Mouse (Mus musculus) limb, embryonic 14.5 days (tissue): ENCODE measurements around the gene Gm13178. TPM values are rescaled to one million over a fixed set of nuclear protein-coding genes. Genes with fewer than 3 reads are reported as not detected.

Source experiments
- ATAC-seq: fragments of 200-750 bp; cut with Nextera tagmentation; 2 replicates; pipeline ENCODE4 v1.8.0; 2017; ENCODE audit warnings: low read depth, moderate number of reproducible peaks, moderate TSS enrichment; ENCODE audit not compliant: low FRiP score
- DNase-seq: peaks from one replicate; pipeline ENCODE4 v3.0.0-alpha.2; 2015; ENCODE audit warnings: low spot score
- H3K27ac ChIP-seq: fragments of 300-500 bp; sonication (generic); replicated peaks from 2 replicates; pipeline ENCODE4 v1.5.1; 2014; ENCODE audit warnings: low read depth, mild to moderate bottlenecking, low read length, moderate library complexity, mixed read lengths
- H3K27me3 ChIP-seq: fragments of 300-500 bp; sonication (generic); 2 replicates; pipeline ENCODE4 v1.6.1; 2014; ENCODE audit warnings: low read length, mixed read lengths; ENCODE audit not compliant: control insufficient read depth, insufficient read depth
- H3K36me3 ChIP-seq: fragments of 300-500 bp; sonication (generic); 2 replicates; pipeline ENCODE4 v1.6.1; 2014; ENCODE audit warnings: mild to moderate bottlenecking, low read length, moderate library complexity, mixed read lengths; ENCODE audit not compliant: control insufficient read depth, insufficient read depth
- H3K4me1 ChIP-seq: fragments of 300-500 bp; sonication (generic); 2 replicates; pipeline ENCODE4 v1.6.1; 2014; ENCODE audit warnings: antibody characterized with exemption, low read length, mixed read lengths; ENCODE audit not compliant: control insufficient read depth, insufficient read depth
- H3K4me2 ChIP-seq: fragments of 300-500 bp; sonication (generic); replicated peaks from 2 replicates; pipeline ENCODE4 v1.6.1; 2014; ENCODE audit warnings: low read depth, mild to moderate bottlenecking, low read length, moderate library complexity; ENCODE audit not compliant: severe bottlenecking
- H3K4me3 ChIP-seq: fragments of 300-500 bp; sonication (generic); replicated peaks from 2 replicates; pipeline ENCODE4 v1.5.1; 2014; ENCODE audit warnings: low read length
- H3K9ac ChIP-seq: fragments of 300-500 bp; sonication (generic); 2 replicates; pipeline ENCODE4 v1.6.1; 2014; ENCODE audit warnings: mild to moderate bottlenecking, low read depth, low read length, moderate library complexity; ENCODE audit not compliant: severe bottlenecking
- H3K9me3 ChIP-seq: fragments of 300-500 bp; sonication (generic); 2 replicates; pipeline ENCODE4 v1.6.1; 2016; ENCODE audit warnings: low read length; ENCODE audit not compliant: control insufficient read depth
- POLR2A ChIP-seq: fragments of 200-500 bp; IDR thresholded peaks from 2 replicates; pipeline ENCODE4 v1.8.0; 2012; ENCODE audit warnings: inconsistent platforms, mild to moderate bottlenecking, moderate library complexity, borderline replicate concordance; ENCODE audit not compliant: insufficient read depth, insufficient read length; ENCODE audit errors: extremely low read depth
- WGBS: fragments of 180-500 bp; shearing (Covaris S2); extraction: QIAGEN DNeasy Blood & Tissue Kit; methylation state at CpG from one replicate; pipeline ENCODE4 v1.1.7; 2014; 5-methylcytosine and 5-hydroxymethylcytosine counted together
- polyA plus RNA-seq, 2 experiments: library from polyadenylated mRNA; depleted of rRNA in 1 of 2; stranded (reverse) in 1 of 2; unstranded in 1 of 2; fragments of >200 nt; fragmentation: Nextera tagmentation in 1 of 2; extraction: Ambion mirVana in 1 of 2; gene quantifications; 2 replicates each; pipeline versions ENCODE4 v1.2.1 to v1.2.3; 2012 to 2014

The Gm13178 gene
- polyA plus RNA-seq, 2 experiments = not detected

GRCm38 (mm10) chr4:144686268-144686667 lies 34.9 kb downstream of the Gm13178 start, which contains the start of gene Gm436:
Gene Gm436, minus strand, starts transcription at chr4:144686368.
- H3K9me3 ChIP-seq = no peaks in the 10 kb centered on the region
- H3K9ac ChIP-seq = no peak within 1 kb of the TSS
- no peak for TF ChIP-seq POLR2A
- no peaks in the 10 kb centered on the region for H3K27me3 ChIP-seq
- 55% methylated on average over 2 of the region's 2 CpGs for WGBS
- DNase-seq (no peak), ATAC-seq (no peak)
- no peak within 1 kb of the TSS for H3K4me2 ChIP-seq
- H3K36me3 ChIP-seq = no peaks in the 10 kb centered on the region
- no peak within 1 kb of the TSS for H3K27ac ChIP-seq
- no peak within 1 kb of the TSS for H3K4me3 ChIP-seq
- H3K4me1 ChIP-seq = no peaks in the 10 kb centered on the region

Other genes starting within 250 kb of the Gm13178 start
- gene 9430007A20Rik, start 201.6 kb downstream of the Gm13178 start, polyA plus RNA-seq (2012; rRNA removed) = not detected in 2 replicates
- gene 9430007A20Rik, start 201.6 kb downstream of the Gm13178 start, polyA plus RNA-seq (2014; fragmentation: Nextera tagmentation; extraction: Ambion mirVana) = not detected in 2 replicates
- not detected in 2 replicates for gene Gm13124, start 156.3 kb downstream of the Gm13178 start, polyA plus RNA-seq (2012; rRNA removed)
- gene Gm13124, start 156.3 kb downstream of the Gm13178 start, polyA plus RNA-seq (2014; fragmentation: Nextera tagmentation; extraction: Ambion mirVana) = not detected in 2 replicates
- gene Aadacl4, start 107.7 kb downstream of the Gm13178 start, polyA plus RNA-seq (2012; rRNA removed) = not detected in 2 replicates
- not detected in 2 replicates for gene Aadacl4, start 107.7 kb downstream of the Gm13178 start, polyA plus RNA-seq (2014; fragmentation: Nextera tagmentation; extraction: Ambion mirVana)
- not detected in 2 replicates for gene Gm436, start 35.0 kb downstream of the Gm13178 start, polyA plus RNA-seq (2012; rRNA removed)
- not detected in 2 replicates for gene Gm436, start 35.0 kb downstream of the Gm13178 start, polyA plus RNA-seq (2014; fragmentation: Nextera tagmentation; extraction: Ambion mirVana)
- not detected in 2 replicates for gene Gm438, start 65.2 kb upstream of the Gm13178 start, polyA plus RNA-seq (2012; rRNA removed)
- not detected in 2 replicates for gene Gm438, start 65.2 kb upstream of the Gm13178 start, polyA plus RNA-seq (2014; fragmentation: Nextera tagmentation; extraction: Ambion mirVana)
- 69.7 and 80.0 TPM in 2 replicates for gene Dhrs3, start 171.4 kb upstream of the Gm13178 start, polyA plus RNA-seq (2012; rRNA removed)
- gene Dhrs3, start 171.4 kb upstream of the Gm13178 start, polyA plus RNA-seq (2014; fragmentation: Nextera tagmentation; extraction: Ambion mirVana) = 121 and 134 TPM in 2 replicates